Mouse (Mus musculus): ENCODE data around the gene Izumo1r. TPM values are rescaled to one million over a fixed set of nuclear protein-coding genes. Genes with fewer than 3 reads are reported as not detected.

The Izumo1r gene
- 10 to 100 TPM; 36.6 to 42.0 TPM for total RNA-seq (2023)

GRCm38 (mm10) chr9:14903581-14904378 is at the start of gene Izumo1r:
Gene Izumo1r (minus strand): TSS chr9:14903949.

DNA sequence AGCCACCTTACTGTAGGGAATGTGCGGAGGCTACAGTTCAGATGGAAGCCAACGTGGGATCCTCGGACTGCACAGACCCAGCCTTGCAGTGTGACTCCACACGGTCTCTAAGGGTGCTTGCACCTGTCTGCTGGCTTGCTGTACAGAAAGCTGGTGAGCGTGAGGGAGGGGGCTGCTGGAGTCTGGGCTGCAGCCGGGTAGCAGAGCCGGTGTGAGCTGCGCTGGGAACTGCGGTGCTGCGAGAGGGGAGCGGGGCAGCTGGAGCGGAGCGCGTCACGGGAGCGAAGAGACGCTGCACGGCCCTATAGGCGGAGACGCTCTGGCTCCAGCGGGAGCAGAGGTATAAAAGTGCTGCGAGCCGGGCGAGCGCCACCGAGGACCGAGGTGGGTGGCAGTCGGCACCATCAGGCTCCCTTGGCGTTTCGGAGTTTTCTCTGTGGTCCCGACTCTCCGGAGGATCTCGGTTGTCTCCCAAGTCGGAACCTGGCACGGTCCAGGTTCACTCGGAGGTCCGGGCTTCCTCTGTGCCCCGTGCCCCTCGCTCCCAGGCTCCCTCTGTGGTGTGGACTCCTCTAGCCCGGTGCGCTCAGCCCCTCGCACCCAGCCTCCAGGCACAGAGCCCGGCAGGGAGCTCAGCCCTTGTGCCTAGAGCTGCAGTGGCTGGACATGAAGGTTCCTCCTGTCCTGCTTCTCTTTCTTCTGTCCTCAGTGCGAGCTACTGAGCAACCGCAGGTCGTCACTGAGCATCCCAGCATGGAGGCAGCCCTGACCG is 43.7 kb downstream of the Izumo1r start, which contains the start of gene Gpr83:
Gene Gpr83, plus strand, starts transcription at position 343 of the 772 bp plus-strand sequence.

Other genes starting within 250 kb of the Izumo1r start
- not detected for gene Piwil4, start 163.2 kb downstream of the Izumo1r start, total RNA-seq (2023)
- under 1 TPM in 1 of 2 experiments, not detected in 1; 0.20 TPM for gene Fut4, start 151.6 kb downstream of the Izumo1r start, total RNA-seq (2023)
- not detected for gene 1700012B09Rik, start 132.9 kb downstream of the Izumo1r start, total RNA-seq (2023)
- 10 to 100 TPM; 34.9 to 50.0 TPM for gene Mre11a, start 119.3 kb downstream of the Izumo1r start, total RNA-seq (2023)
- 10 to 100 TPM; 26.1 to 27.0 TPM for gene Ankrd49, start 119.1 kb downstream of the Izumo1r start, total RNA-seq (2023)
- 1 to 10 TPM; 3.7 to 4.2 TPM for gene Gpr83, start 43.7 kb downstream of the Izumo1r start, total RNA-seq (2023)
- gene Panx1, start 141.5 kb upstream of the Izumo1r start, total RNA-seq (2023), result 10 to 100 TPM; 57.5 to 75.7 TPM
- not detected for gene Hephl1, start 208.2 kb upstream of the Izumo1r start, total RNA-seq (2023)